Comparison of ENCODE assay signal across 7 mouse cellular contexts in the genomic region with DNA sequence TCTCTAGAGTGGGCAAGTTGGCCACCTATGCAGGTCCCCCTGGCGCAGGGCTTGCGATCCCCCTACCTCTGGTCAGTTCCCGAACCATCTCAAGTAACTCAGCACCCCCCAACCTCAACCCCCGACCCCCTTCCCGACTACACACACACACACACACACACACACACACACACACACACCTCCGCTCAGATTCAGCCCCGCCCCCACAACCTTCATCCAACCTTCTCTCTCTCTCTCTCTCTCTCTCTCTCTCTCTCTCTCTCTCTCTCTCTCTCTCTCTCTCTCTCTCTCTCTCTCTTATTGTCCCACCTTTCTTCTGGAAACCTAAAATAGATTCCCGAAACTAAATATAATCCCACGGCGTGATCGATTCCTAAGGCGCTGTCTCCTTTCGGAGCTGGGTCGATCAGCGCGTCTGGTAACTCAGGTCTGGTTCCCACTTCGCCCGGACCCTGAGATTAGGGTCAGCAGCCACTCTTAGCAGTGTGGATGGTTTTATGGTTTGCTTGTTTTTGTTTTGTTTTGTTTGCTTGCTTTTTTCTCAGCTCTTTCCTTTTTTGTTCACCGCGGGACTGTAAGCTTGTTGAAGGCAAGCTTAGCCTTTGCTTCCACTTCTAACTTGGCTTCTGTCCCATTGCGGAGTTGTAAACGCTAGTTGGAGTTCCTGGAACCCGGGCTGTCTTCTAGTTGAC. TPM values are rescaled to one million over a fixed set of nuclear protein-coding genes. Genes with fewer than 3 reads are reported as not detected.
DNase-seq lines count a peak whose midpoint lies in the region; ATAC-seq lines count a peak whose summit lies in the region.

No protein-coding gene starts in this region.

- H3K9me3 ChIP-seq in lung, embryonic 16.5 days (ENCODE audit: control insufficient read depth, low read length): peaks cover 4% of the 10 kb centered on the region; the same call in 1 of the 2 replicates
- H3K9me3 ChIP-seq in embryonic facial prominence, embryonic 14.5 days (ENCODE audit: control insufficient read depth, low read length): no peaks in the 10 kb centered on the region
- no peaks in the 10 kb centered on the region for H3K9me3 ChIP-seq in limb, embryonic 11.5 days (ENCODE audit: control insufficient read depth, low read length)
- no peaks in the 10 kb centered on the region for H3K9me3 ChIP-seq in stomach, embryonic 15.5 days

- H3K4me2 ChIP-seq in lung, embryonic 16.5 days (ENCODE audit: low read depth, low read length): peak overlapping the region; percentile 47; the same call in 1 of the 2 replicates
- H3K4me2 ChIP-seq in embryonic facial prominence, embryonic 14.5 days (ENCODE audit: low read depth, low read length): peak overlapping the region; percentile 53
- H3K4me2 ChIP-seq in limb, embryonic 11.5 days (ENCODE audit: low read depth, severe bottlenecking): peak overlapping the region; percentile 72
- H3K4me2 ChIP-seq in stomach, embryonic 15.5 days: peak overlapping the region; percentile 49; the same call in 1 of the 2 replicates

- H3K27ac ChIP-seq in lung, embryonic 16.5 days (ENCODE audit: low read length): no peak overlapping the region
- H3K27ac ChIP-seq in embryonic facial prominence, embryonic 14.5 days (replicated peaks; ENCODE audit: low read depth, low read length): no peak overlapping the region; the same call in 1 of the 2 replicates
- H3K27ac ChIP-seq in limb, embryonic 11.5 days (replicated peaks; ENCODE audit: low read depth, low read length): no peak overlapping the region
- no peak overlapping the region for H3K27ac ChIP-seq in stomach, embryonic 15.5 days

- WGBS in lung, embryonic 16.5 days: 1% methylated on average over 21 of the region's 23 CpGs
- 1% methylated on average over 20 of the region's 23 CpGs for WGBS in embryonic facial prominence, embryonic 14.5 days
- 2% methylated on average over 23 of the region's 23 CpGs for WGBS in limb, embryonic 11.5 days
- 3% methylated on average over 22 of the region's 23 CpGs for WGBS in stomach, embryonic 15.5 days

- ATAC-seq in lung, embryonic 16.5 days (ENCODE audit: low read depth): no peak
- no peak for ATAC-seq in embryonic facial prominence, embryonic 14.5 days (ENCODE audit: low read depth)
- no peak for ATAC-seq in limb, embryonic 11.5 days (ENCODE audit: insufficient number of reproducible peaks, low FRiP score, low TSS enrichment, low read depth)
- ATAC-seq in stomach, embryonic 15.5 days (ENCODE audit: insufficient read depth, low FRiP score, low read depth): no peak

- no peak for DNase-seq in lung, postnatal 10 days
- DNase-seq in embryonic facial prominence, embryonic 14.5 days (ENCODE audit: low spot score): no peak
- DNase-seq in limb, embryonic 11.5 days (ENCODE audit: low spot score): peak; percentile 38
- no peak for DNase-seq in gastrocnemius, adult 18-20 months (ENCODE audit: low spot score)
- no peak for DNase-seq in testis, postnatal 14 days (ENCODE audit: low spot score)

- H3K9ac ChIP-seq in lung, embryonic 16.5 days (ENCODE audit: low read length): no peak overlapping the region
- peak overlapping the region; percentile 42 for H3K9ac ChIP-seq in embryonic facial prominence, embryonic 14.5 days (ENCODE audit: low read depth, low read length)
- peak overlapping the region; percentile 63 for H3K9ac ChIP-seq in limb, embryonic 11.5 days (ENCODE audit: low read length)
- no peak overlapping the region for H3K9ac ChIP-seq in stomach, embryonic 15.5 days

- peaks cover 24% of the 10 kb centered on the region for H3K4me1 ChIP-seq in lung, embryonic 16.5 days (replicated peaks; ENCODE audit: control insufficient read depth, insufficient read depth, low read length)
- peaks cover 19% of the 10 kb centered on the region for H3K4me1 ChIP-seq in embryonic facial prominence, embryonic 14.5 days (ENCODE audit: control insufficient read depth, insufficient read depth, low read length)
- peaks cover 18% of the 10 kb centered on the region for H3K4me1 ChIP-seq in limb, embryonic 11.5 days (ENCODE audit: control insufficient read depth, insufficient read depth, low read length)
- peaks cover 17% of the 10 kb centered on the region for H3K4me1 ChIP-seq in stomach, embryonic 15.5 days

- peaks cover 92% of the 10 kb centered on the region for H3K27me3 ChIP-seq in lung, embryonic 16.5 days (ENCODE audit: control insufficient read depth, insufficient read depth, low read depth, low read length)
- H3K27me3 ChIP-seq in embryonic facial prominence, embryonic 14.5 days (replicated peaks; ENCODE audit: control insufficient read depth, insufficient read depth, low read length): peaks cover 95% of the 10 kb centered on the region
- peaks cover 67% of the 10 kb centered on the region for H3K27me3 ChIP-seq in limb, embryonic 11.5 days (ENCODE audit: control insufficient read depth, insufficient read depth, low read length)
- H3K27me3 ChIP-seq in stomach, embryonic 15.5 days (replicated peaks): peaks cover 85% of the 10 kb centered on the region

- H3K4me3 ChIP-seq in lung, embryonic 16.5 days (ENCODE audit: low read length): no peak overlapping the region; the same call in 1 of the 2 replicates
- H3K4me3 ChIP-seq in embryonic facial prominence, embryonic 14.5 days (ENCODE audit: low read depth, low read length): peak overlapping the region; percentile 31
- peak overlapping the region; percentile 39 for H3K4me3 ChIP-seq in limb, embryonic 11.5 days (ENCODE audit: low read depth, low read length)
- 0 out of 2 replicates have a peak overlapping the region, but pooled peaks have one; percentile 21 for H3K4me3 ChIP-seq in stomach, embryonic 15.5 days (replicated peaks)

- no peaks in the 10 kb centered on the region for H3K36me3 ChIP-seq in lung, embryonic 16.5 days (ENCODE audit: control insufficient read depth, insufficient read depth, low read length)
- no peaks in the 10 kb centered on the region for H3K36me3 ChIP-seq in embryonic facial prominence, embryonic 14.5 days (ENCODE audit: control insufficient read depth, insufficient read depth, low read length)
- no peaks in the 10 kb centered on the region for H3K36me3 ChIP-seq in limb, embryonic 11.5 days (ENCODE audit: control insufficient read depth, insufficient read depth, low read length)
- H3K36me3 ChIP-seq in stomach, embryonic 15.5 days: no peaks in the 10 kb centered on the region

RNA-seq across cellular contexts. Expression of gene Nrn1, which starts 7.0 kb away (rescaled TPM):
- polyA plus RNA-seq in lung, embryonic 16.5 days (2015; fragmentation: Nextera tagmentation; extraction: Ambion mirVana): 0.54 and 1.5 TPM in 2 replicates
- 9.4 and 12.0 TPM in 2 replicates for polyA plus RNA-seq in embryonic facial prominence, embryonic 14.5 days (2014; fragmentation: Nextera tagmentation; extraction: Ambion mirVana)
- polyA plus RNA-seq in limb, embryonic 11.5 days (2014; fragmentation: Nextera tagmentation; extraction: Ambion mirVana): 1.8 and 2.1 TPM in 2 replicates
- polyA plus RNA-seq in stomach, embryonic 15.5 days (2015; fragmentation: Nextera tagmentation; extraction: Ambion mirVana): 10.8 and 11.0 TPM in 2 replicates
- total RNA-seq in gastrocnemius, adult 18-20 months (2021): 1 to 10 TPM in 1 of 2 experiments, under 1 TPM in 1; 0.55 to 1.1 TPM

Comparison
In these comparisons a context has a peak if more than half of its experiments do, and no peak if none do; other contexts are left out.
1. H3K9ac ChIP-seq: peak in embryonic facial prominence, embryonic 14.5 days (single experiment) and limb, embryonic 11.5 days (single experiment); none in lung, embryonic 16.5 days (single experiment) and stomach, embryonic 15.5 days (single experiment).
2. Peak in every context shown above with its lines, with median percentiles within 50 percentile points of each other: H3K4me2 ChIP-seq.